Mouse (Mus musculus): ENCODE measurements around the gene Rhbdf1.

Gene Rhbdf1

GRCm38 (mm10) chr11:32238093-32238860 lies 16.2 kb upstream of the Rhbdf1 start:
- peak; percentile 68 for DNase-seq (ENCODE audit: low spot score)

GRCm38 (mm10) chr11:32237411-32237795 lies 15.3 kb upstream of the Rhbdf1 start:
- DNase-seq (ENCODE audit: low spot score): no peak

GRCm38 (mm10) chr11:32236712-32237410 lies 14.8 kb upstream of the Rhbdf1 start:
- DNase-seq (ENCODE audit: low spot score): peak; percentile 59

GRCm38 (mm10) chr11:32236132-32236531 lies 14.0 kb upstream of the Rhbdf1 start:
- no peak for DNase-seq (ENCODE audit: low spot score)

GRCm38 (mm10) chr11:32235646-32236045 lies 13.5 kb upstream of the Rhbdf1 start:
- DNase-seq (ENCODE audit: low spot score): peak; percentile 67

- no peak for DNase-seq (ENCODE audit: low spot score)
Observed at GRCm38 (mm10) chr11:32234816-32235485, 12.9 kb upstream of the Rhbdf1 start.

GRCm38 (mm10) chr11:32233895-32234294 lies 11.8 kb upstream of the Rhbdf1 start:
- no peak for DNase-seq (ENCODE audit: low spot score)

GRCm38 (mm10) chr11:32232848-32233247 lies 10.7 kb upstream of the Rhbdf1 start:
- DNase-seq (ENCODE audit: low spot score): no peak

- no peak for DNase-seq (ENCODE audit: low spot score)
Observed at GRCm38 (mm10) chr11:32231125-32231524, 9.0 kb upstream of the Rhbdf1 start.

GRCm38 (mm10) chr11:32230220-32230619 lies 8.1 kb upstream of the Rhbdf1 start:
- no peak for DNase-seq (ENCODE audit: low spot score)

- DNase-seq (ENCODE audit: low spot score): no peak
Observed at GRCm38 (mm10) chr11:32228292-32228845, 6.3 kb upstream of the Rhbdf1 start.

- no peak for DNase-seq (ENCODE audit: low spot score)
Observed at GRCm38 (mm10) chr11:32227555-32227954, 5.5 kb upstream of the Rhbdf1 start.

GRCm38 (mm10) chr11:32227041-32227440 lies 4.9 kb upstream of the Rhbdf1 start:
- DNase-seq (ENCODE audit: low spot score): no peak

GRCm38 (mm10) chr11:32226124-32226871 lies 4.2 kb upstream of the Rhbdf1 start, which contains the start of gene Mpg:
Gene Mpg (plus strand): TSS chr11:32226505.
- DNase-seq (ENCODE audit: low spot score): peak; percentile 92

GRCm38 (mm10) chr11:32225222-32226104 lies 3.4 kb upstream of the Rhbdf1 start:
- peak; percentile 38 for DNase-seq (ENCODE audit: low spot score)

- DNase-seq (ENCODE audit: low spot score): peak; percentile 90
Observed at GRCm38 (mm10) chr11:32224468-32225139, 2.5 kb upstream of the Rhbdf1 start.

- DNase-seq (ENCODE audit: low spot score): no peak
Observed at GRCm38 (mm10) chr11:32223297-32223967, 1.3 kb upstream of the Rhbdf1 start.

- DNase-seq (ENCODE audit: low spot score): peak; percentile 36
Observed at GRCm38 (mm10) chr11:32222570-32223194, 582 bp upstream of the Rhbdf1 start.
